Mouse (Mus musculus): Measurements from ENCODE around the gene Med16.

The Med16 gene

DNA sequence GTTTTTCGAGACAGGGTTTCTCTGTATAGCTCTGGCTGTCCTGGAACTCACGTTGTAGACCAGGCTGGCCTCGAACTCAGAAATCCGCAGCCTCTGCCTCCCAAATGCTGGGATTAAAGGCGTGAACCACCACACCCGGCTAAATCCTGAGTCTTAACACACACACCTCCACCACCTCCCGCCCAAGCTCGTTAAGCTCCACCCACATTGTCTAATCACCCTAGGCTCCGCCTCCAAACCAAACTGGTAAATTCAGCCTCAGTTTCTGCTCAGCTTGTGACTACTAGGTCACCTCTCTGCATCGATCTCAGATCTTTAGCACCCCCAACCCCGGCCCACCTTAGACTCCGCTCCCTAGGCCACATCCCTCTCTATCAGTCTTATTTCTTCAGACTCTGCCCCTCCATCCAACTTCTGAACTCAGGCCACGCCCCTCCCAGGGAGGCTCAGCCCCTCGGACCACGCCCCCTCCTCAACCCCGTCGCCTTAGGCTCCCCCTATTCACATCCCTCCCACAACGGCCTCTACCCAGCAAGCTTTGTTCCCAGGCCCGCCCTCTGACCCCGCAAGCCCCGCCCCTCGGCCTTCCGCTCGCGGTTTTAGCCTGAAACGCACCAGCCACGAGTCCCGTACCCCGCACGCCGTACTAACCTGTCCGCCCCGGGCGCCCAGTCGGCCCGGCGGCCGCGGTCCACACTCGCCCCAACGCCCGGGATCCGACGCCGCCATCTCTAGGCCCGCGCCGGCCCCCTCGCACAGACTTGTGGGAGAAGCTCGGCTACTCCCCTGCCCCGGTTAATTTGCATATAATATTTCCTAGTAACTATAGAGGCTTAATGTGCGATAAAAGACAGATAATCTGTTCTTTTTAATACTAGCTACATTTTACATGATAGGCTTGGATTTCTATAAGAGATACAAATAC is at the start of gene Med16:
Gene Med16 (minus strand): TSS at position 757 of the 925 bp plus-strand sequence.
- peak; percentile 98 to 99 for DNase-seq

DNA sequence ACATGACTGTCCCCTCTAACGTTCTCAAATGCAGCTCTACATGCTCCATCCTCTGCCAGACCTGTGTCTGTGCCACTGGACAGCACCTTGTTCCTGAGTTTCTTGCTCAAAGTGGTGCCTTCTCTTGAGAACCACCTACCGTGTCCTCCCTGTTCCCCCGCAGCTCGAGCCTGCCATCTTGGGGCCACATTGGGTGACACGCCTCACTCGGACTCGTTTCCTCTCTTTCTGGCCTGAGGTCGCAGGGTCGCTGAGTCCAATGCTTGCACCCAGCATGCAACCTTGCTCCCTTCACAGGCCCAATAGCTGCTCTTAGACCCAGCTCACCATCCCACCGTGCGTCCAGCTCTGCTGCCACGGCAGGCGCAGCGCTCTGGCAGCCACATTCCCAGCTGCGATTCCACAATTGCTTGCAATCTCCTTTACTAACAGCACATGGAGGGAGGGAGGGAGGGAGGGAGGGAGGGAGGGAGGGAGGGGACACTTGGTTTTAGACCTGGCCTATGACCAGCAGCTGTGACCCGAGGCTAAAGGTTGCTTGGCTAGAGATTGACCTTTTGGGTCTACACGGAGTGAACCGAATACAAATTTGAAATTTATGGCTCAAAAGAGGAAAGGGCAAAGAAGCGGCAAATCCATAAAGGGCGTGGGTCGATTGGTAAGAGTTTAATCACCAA is 49.6 kb upstream of the Med16 start:
- peak; percentile 85 to 88 for DNase-seq

DNA sequence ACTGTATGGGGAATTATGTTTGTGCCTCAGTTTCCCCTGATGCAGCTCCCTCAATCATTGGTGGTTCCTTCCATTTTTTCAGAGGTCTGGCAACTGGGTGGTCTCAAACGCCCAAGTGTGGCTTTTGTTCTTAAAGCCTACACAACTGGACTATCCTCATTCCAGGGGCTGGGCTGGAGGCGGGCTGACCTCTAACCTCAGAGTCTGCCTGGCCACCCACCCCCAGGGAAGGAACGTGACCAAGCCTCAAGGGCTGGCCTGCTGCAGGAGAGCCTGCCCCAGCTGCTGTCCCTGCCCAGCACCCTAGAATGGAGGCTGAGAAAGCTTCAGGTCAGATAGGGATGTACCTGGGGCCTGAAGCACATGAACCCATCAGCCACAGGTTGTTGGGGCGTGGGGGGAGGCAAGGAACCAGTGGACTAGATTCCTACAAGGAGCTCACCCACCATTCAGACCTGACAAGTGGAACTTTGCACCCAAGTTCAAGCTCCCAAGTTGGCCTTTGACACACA is 48.0 kb upstream of the Med16 start:
- no peak for DNase-seq

DNA sequence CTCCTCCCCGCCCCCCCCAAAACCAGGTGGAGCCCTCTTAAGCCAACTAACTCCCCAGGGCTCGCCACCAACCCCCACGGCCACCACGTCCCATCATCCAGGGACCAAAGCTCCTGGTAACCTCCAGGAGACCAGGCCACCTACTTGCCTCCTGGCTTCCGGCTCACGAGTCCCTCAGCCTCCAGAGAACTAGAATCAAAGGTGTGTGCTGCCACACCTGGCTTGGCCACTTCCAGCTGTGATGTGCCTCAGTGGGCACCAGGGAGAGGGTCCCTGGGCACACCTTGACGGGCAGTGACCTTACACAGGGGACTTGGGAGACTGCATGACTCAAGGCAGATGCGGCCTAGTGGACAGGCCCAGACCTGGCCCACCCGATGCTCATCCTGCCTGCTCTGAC is 47.0 kb upstream of the Med16 start:
- DNase-seq, result no peak

DNA sequence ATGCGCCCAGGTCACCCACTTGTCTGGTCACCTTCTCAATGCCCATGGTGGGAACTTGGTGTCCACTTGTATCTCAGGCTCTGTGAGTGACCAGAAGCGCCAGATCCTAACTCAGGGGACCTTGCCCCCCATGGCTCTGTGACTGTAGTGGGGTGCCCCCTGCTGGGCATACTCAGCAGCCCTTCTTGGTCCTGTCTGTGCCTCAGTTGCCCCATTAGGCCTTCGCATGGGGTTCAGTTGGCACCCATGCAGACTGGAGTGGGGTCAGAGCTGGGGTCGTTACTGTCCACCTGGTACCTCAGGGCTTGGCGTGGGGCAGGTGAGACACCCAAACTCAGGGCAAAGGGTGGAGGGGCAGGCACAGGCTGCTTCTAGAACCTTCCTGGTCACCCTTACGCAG is 45.2 kb upstream of the Med16 start:
- peak; percentile 54 to 57 for DNase-seq

DNA sequence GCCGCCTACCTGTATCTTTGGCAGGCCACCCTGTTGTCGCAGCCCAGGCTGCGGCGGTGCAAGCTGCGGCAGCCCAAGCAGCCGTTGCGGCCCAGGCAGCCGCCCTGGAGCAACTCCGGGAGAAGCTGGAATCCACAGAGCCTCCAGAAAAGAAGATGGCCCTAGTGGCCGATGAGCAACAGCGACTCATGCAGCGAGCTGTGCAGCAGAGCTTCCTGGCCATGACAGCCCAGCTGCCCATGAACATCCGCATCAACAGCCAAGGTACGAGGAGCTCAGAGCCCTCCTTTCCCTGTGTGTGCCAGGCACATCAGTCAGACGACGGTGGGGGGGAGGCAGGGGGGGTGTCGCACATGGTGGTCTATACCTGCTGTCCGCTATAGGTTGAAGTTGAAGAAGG is 41.9 kb upstream of the Med16 start:
- DNase-seq, result no peak

DNA sequence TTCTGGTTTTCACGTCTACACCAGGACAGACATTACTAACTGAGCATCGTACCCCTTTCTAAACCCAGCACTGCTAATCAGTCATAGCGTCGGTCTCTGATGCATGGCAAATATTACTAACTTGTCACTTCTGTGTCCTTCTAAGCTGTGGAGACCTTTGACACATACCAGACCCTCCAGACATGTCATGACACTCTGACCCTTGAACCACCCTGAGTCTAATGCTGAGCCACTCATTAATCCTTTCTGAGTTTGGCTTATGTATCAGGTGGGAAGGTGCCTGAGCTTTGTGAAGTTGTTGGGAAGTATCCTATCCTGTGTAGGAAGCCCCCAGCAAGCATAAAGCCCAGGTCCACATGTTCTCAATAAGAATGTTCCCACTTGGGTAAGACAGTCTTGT is 41.1 kb upstream of the Med16 start:
- DNase-seq, result no peak

DNA sequence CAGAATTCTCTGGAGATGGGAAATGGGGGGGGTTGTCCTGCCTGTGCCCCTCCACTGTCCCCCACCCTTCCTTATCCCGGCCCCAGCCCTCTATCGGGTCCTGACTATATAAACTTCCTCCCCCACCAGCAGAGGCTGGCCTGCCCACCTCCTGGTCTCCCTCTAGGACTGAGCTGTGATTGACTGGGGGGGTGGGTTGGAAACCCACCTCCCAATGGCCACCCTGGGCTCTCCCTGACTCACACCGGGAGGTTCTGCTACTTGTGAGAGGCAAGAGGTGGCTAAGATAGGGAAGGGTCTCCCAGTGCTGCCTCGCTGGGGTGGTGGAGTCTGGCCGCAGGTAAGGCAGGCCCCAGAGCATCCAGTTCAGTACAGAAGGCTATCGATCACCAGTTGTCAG is 38.8 kb upstream of the Med16 start:
- no peak for DNase-seq

DNA sequence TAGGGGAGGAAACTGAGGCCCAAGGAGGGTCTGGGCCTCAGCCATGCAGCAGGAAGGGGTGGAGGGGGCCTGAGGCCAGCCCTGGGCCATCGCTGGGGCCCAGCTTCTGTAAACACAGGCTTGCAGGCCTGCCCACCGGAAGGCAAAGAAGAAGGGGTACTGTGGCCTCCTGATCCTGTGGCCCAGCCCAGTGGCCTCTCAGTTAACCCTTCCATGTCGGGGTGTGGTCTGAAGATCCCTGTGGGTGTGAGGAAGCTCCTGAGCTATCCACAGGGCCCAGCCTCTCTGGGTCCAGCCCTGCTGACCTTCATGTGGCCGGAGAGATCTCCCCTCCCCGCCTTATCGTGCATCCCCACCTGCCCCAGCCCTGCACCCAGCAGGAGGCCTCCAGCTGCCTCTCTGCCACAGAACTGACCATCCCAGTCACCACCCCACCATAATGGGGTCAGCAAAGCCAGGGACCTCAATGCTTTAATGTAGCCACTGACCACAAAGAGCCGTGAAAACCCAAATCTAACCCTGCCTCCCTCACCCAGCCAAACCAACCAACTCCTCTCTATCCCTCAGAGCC is 38.1 kb upstream of the Med16 start:
- no peak for DNase-seq

DNA sequence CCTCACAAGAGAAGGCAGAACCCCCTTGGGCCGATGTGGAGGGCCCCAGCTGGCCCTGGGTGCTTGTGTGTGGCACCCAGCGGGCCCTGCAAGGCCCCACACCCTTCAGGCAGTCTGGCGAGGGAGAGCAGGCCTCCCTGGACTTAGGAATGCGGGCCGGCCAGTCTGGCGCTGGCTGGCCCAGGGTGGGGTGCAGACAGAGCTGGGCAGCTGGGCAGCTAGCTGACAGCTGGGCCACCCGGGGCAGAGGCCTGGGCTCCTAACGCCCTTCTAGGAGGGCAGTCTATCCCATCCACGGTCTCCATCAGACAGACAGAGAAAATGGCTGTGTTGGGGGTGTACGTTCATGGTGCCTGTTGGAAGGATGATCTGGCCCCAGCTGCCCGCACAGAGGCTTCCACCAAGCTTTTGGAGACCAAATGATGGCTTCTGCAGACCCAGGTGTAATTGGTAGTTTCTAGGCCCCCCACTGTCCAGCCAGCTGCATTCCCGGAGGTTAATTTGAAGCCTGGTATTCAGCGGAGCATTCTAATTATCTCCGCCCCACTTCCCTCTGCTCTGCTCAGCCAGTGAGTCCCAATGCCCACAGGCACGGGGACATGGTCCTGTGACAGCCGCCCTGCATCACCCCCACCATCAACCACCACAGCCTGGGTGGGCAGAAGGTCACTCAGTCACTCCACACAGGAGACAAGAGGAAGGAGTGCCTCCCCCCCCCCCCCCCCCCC is 36.9 kb upstream of the Med16 start:
- DNase-seq, result no peak

DNA sequence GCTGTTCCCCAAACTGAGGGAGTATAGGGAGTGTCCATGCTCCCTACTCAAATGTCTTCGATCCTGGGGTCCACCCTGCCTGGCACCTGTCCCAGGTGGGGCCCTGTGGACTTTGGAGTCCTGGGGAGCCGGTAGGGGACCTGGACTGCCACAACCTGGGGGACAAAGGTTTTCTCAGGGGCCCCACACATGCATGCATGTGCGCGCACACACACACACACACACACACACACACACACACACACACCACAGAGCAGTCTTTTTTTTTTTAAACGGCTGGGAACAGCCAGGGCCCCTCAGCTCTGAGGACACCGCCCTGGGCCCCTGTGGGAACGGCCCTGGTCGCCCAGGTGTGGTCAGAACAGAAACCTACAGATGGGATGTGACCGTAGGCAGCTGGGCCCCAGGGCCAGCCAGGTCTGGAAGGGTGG is 34.8 kb upstream of the Med16 start:
- no peak for DNase-seq

DNA sequence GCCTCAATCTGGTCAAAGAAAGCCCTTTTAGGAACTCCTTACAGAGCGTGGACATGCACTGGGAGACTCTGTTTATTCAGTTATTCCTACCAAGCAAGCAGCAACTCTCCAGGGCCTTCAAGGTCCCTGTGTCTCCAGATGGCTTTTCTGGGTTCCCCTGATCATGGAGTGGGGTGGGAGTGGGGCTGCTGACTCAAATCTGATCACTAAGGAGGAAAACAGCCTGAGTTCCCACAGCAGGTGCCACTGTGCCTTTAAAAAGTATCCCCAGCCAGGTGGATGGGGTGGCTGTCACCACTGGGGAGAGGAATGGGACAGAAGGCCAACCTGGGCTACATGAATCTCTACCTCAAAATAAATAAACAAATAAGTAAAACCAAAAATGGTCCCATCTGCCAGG is 34.3 kb upstream of the Med16 start:
- DNase-seq, result no peak

DNA sequence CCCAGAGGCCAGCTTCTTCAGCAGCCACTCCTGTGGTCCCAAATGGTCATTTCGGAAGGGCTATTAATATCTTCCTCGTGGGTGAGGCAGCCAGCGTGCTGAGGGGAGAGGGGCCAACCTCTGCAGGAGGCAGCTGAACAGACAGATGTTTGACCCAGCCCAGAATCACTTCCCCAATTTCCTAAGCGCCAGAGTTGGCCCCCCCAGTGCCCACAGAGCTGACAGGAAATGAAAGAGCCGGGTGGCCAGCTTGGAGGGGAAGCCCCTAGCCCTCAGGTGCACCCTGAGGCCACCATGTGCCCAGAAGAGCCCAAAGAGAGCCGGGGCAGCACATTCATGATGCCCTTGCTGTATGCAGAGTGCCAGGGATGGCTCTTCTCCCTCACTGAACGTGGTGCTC is 32.0 kb upstream of the Med16 start:
- no peak for DNase-seq

DNA sequence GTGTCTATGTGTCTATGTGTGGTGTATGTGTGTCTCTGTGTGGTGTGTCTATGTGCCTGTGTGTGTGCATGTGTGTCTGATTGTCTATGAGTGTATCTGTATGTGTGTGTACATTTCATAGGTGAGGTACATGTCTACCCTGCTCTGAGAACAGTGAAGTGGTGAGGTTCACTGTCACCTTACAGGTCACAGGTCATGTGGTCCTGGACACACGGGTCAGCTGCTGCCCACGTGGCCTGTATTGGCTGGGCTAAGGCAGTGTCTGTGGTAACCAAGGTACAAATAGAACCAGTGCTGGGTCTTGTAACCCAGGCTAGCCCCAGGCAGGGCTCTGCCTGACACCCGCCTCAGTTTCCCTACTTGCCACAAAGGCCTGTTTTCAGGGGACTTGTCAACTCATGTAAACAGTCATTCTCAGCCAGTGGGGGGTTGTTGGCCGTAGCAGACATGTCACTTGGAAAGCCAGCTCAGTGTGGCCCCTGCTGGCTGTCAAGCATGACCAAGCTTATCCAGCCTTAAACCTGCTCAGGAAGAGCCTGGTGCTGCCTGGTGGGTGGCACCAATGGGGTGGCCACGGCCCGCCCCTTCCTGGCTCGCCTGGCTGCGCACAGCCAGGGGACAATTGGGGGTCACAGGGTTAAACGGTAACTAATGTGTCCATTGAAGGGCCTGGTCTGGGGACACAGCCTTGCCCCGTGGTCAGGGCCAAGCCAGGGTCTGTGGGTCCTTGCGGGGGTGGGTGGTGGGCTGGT is 29.2 kb upstream of the Med16 start:
- no peak for DNase-seq

DNA sequence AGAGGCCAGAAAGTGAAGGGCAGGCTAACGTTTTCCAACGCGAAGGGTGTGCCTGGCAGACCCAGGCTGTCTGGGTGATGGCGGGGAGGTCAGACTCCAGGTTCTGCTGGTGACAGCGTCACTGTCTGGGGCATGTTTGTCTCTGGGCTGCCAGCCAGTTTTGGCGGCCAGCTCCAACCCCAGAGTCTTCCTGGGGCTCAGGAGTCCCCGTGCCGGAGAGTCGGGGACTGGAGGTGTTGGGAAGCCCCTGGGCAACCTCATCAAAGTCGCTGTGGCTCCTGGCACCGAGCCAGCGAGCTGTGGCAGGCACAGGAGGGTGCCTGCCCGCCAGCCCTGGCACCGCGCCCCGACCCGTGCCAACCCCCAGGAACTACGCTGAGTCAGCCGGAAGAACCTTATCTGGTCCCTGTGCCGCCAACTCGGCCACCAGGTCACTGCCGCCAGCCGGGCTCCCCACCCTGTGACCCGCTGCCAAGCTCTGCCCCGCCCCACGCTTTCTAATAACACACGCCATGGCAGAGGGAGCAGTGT is 28.3 kb upstream of the Med16 start:
- peak; percentile 62 to 71 for DNase-seq

DNA sequence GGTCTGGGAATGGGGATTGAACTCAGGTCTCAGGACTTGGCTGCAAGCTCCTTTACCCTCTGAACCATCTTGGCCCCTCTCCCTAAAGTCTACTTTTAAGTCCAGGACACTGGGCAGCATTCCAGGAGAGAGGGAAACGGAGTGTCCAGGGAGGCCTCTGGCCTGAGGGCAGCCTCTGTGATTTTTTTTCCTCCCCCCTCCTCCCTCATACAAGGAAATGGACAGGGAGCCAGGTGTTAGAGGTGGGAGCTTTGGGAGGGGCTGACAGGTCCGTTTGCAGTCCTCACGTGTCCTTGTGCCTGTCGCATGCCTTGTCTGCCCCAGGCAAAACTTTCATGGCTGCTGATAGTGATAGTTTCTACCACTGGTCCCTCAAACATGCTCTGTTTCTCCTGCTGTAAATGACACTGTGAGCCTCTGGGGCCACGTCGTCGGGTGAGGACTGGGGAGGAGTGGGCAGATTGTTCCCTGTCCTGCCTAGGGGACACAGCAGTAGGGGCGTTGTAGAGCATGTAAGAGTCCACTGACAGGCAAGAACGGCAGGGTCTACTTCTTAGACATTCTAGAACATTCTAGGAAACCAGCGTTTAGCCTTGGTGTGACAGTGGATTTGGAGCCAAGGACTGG is 27.7 kb upstream of the Med16 start:
- no peak for DNase-seq

DNA sequence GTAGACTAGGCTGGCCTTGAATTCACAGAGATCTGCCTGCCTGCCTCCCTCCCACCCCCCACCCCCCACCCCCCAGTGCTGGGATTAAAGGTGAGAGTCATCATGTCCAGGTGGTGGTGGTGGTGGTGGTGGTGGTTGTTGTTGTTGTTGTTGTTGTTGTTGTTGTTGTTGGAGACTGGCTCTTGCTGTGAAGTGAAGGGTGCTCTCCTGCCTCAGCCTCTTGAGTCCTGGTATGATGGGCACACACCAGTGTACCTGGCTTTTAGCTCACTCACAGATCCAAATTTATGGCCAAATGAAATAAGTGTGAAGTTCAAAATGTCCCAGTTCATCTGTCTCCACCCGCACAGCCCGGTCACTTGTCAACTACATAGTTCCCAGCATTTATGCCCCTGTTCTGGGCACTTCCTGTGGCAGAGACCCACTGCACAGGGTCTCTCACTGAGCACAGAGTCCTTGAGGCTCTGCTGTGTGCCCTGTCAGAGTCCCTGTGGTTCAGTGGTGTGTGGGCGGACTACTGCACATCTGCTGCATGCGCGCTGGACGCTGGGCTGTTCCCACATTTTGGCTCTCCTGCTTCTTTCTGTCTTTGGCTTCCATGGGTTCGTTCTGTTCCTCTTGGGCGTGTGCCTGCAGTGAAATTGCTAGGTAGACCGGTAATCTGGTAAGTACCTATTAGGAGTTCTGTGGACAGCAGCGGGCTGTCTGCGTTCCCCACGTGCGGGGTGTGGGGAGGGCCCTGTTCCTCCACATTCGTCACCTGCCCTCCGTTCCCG is 26.3 kb upstream of the Med16 start:
- DNase-seq, result no peak

DNA sequence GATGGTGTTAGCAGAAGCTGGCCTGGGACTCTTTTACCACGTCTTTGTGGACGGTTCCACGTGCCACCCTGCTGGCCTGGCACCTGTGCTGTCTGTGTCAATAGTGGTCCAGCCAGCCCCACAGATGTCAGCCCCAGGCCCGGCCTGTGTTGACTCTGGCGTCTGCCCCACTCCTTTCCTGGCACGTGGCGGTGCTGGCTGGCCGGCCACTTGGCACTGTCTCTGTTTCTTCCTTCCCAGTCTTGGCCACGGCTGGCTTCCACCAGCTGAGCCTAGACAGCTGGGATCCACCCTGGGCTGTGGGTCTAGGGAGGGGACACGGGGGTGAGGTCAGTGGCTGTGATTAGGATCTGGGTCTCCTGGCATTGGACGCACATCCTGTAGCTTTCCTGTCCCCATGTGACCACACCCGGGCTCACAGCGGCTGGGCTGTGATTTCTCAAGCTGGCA is 25.6 kb upstream of the Med16 start:
- no peak for DNase-seq

DNA sequence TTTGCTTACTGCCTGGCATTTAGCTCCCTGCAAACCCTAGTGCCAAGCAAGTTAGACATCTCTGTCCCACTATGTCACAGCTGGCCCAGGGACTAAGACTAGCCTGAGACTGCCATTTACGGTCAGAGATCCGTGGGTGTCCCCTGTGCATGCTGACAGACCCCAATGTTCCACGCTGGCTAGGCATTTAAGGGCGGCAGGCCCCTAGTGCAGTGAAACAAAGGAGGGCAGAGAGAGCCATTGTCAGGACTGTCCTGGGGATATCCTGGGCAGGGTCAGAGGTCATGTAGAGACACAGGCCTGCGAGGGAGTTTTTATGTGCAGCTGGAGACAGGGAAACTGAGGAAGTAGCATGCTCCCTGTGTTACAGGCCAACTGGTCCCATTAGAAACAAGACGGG is 25.1 kb upstream of the Med16 start:
- no peak for DNase-seq

DNA sequence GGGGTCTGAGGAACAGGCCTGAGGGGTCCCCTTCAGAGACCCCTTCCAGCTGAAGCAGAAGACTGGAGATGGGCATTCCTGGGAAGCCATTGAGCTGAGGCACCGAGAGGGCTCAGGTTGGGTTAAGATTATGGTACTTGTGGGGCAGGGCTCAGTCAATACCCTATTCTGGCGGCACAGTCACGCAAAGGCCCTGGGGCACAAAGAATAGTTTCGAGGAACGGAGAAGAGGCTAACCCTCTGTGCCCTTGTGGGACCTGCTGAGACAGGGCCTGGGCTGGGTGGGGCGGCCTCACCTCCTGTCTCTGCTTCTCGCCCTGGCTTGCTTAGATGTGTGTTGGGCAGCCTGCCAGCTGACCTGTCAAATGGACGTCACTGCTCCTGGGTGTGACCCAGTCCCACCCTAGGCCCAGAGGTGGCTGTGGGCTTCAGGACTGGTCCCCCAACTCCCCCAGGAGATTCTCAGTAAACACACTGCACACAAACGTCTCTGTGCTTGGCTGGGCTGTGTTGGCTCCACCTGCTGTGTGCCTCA is 24.5 kb upstream of the Med16 start:
- no peak for DNase-seq

Data from thymus, postnatal 36 days (tissue).